Mouse (Mus musculus) testis, adult 2 months (tissue): ENCODE data around the gene Zswim9.

ENCODE experiments used
- CTCF ChIP-seq: fragments of 200-500 bp; IDR thresholded peaks from 2 replicates; pipeline ENCODE4 v1.5.1; 2012; ENCODE audit warnings: low read depth, mild to moderate bottlenecking, inconsistent platforms, low read length, moderate library complexity; ENCODE audit not compliant: control insufficient read depth, insufficient read depth, insufficient replicate concordance
- POLR2A ChIP-seq: fragments of 200-500 bp; IDR thresholded peaks from 2 replicates; pipeline ENCODE4 v1.6.1; 2012; ENCODE audit warnings: low read depth, mild to moderate bottlenecking, inconsistent platforms, low read length, moderate library complexity; ENCODE audit not compliant: control insufficient read depth

- TF ChIP-seq POLR2A (no peak), CTCF (no peak)
These were observed 24.3 kb upstream of the Zswim9 start for GRCm38 (mm10) chr7:13302780-13303179.
